Mouse (Mus musculus) T-helper 1 cell (primary cell): ENCODE data around the gene Gpatch2l.

Experiments
- in situ Hi-C: fragments of 300-600 bp; cut with MboI, MseI; formaldehyde crosslinking; loops from one replicate; pipeline ENCODE4 v1.15.1; 2025; ENCODE audit warnings: high pct_unique_total_duplicates

The Gpatch2l gene

DNA sequence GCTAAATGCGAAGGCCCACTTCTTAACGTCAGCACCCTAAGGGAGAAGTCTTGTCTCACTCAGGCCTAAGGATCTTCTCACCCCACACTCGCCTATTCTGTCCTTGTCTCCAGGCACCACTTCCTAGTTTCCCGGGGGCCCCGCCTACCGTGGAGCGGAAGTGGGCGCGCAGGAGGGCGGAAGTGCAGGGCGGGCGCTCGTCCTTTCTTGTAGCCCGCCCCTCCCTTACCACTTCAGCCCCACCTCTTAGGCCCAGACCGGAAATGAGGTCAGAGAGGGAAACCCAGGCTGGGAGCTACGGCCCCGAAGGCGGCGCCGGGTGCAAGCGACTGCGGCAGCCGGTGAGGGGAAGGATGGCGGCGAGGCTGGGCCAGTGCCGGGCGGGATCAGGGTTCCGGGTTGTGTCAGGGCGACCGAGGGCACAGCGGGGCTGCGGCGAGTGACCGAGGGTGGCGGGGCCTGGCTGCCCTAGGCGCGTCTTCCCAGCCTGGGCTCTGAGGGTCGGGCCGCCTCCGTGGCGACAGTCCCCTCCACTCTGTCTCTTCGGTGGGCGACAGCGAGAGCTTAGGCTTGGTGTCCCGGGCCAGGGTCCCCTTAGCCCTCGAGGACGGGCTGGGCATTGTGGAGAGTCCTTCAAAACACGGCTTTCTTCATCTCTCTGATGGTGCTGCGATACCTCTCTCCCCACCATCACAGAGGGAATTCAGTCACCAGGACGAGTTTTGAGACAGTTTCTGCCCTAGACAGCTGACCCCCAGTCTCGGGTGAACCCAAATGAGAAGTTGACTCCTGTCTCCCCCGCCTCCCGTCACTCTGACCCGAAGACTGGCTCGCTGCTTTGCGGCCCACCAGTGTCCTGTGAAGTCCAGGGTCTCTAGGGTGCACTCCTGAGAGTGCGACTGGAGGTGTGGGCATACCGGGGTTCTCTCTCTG is at the start of gene Gpatch2l:
Gpatch2l (plus strand) TSS at position 255 of the 933 bp plus-strand sequence.
- in situ Hi-C loops, result loop anchor here (10.0 kb wide), 1 partner anchor 807 kb away; no protein-coding TSS in a partner anchor

DNA sequence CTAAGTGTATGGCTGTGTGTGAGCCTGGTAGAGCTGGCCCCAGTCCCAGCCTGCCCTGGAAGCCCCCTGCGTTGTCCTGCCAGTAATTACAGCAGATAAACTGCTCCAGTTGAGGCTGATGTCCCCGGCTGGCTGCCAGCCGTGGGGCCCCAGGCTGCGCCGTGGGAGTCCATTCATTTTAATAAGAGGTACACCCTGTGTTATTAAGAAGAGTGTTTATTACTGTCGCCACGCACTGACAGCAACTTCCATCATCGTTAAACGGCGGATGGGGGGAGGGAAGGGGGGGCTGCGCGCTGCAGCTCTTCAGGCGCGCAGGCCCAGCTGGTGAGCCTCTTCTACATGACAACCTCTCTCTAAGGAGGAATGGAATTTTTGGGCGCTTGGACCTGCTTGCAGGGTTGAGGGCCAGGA is 49.6 kb upstream of the Gpatch2l start:
- in situ Hi-C loops, result no loop called here

DNA sequence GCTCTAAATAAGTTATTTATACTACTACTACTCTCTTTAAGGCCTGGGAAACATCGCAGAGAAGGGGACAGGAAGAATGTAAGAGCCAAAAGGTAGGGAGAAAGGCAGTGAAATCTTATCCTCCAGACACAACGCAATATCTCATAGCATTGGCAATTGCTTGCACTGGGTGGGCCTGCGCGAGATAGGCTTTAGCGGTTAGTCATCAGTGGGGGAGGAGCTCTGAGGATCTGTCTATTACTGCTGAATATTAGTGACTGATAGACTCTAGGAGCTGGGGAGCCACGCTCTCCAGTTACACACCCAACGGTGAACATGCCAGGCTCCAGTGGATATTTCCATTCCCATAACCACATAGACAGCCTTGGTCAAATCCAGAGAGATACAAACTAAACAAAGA is 44.7 kb upstream of the Gpatch2l start:
- in situ Hi-C loops, result no loop called here

DNA sequence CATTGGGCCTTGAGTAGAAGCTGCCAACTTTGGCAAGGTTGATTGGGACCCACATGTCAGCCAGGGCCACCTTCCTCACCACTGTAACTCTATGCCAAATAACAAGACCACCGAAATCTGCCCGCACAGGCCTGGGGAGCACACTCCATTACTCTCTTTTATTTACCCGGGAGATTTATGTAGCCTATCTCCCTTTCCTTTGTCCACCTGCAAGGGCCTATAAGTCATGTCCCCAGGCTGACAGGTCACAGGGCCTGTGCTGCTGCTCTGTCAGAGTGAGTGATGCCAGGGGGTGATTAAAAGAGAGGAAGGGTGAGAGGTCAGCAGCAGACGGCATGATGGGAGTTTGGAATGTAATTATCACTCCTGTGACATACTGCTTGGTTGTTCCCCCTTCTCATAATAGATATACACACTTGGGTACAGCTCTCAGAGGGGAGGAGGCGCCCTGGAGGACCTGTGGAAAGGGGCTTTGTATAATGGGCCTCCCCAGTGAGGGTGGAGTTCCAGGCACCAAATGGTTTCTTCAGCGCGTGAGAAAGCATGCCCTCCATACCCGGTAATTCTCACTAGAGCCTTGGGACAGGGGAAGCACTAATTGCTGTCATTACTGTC is 38.1 kb upstream of the Gpatch2l start:
- in situ Hi-C loops, result no loop called here

DNA sequence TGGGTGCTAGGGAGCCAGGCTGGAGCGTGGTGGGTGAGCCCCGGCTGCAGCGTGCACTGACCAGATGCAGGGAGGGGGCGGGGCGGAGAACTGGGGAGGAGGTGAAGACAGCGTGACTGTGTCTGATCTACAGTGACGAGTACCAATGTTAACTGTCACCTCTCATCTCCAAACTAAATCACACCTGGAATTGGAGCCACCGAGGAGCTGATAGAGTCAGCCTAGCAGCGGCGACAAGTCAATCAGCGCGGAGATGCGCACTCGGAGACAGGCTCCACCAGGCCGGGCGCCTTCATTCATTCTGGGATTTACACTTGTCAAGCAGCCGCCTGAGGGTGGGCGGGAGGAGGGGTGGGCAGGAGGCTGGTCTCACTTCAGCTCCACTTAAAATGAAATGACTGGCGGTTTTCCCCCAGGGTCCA is 30.5 kb upstream of the Gpatch2l start:
- in situ Hi-C loops, result no loop called here

DNA sequence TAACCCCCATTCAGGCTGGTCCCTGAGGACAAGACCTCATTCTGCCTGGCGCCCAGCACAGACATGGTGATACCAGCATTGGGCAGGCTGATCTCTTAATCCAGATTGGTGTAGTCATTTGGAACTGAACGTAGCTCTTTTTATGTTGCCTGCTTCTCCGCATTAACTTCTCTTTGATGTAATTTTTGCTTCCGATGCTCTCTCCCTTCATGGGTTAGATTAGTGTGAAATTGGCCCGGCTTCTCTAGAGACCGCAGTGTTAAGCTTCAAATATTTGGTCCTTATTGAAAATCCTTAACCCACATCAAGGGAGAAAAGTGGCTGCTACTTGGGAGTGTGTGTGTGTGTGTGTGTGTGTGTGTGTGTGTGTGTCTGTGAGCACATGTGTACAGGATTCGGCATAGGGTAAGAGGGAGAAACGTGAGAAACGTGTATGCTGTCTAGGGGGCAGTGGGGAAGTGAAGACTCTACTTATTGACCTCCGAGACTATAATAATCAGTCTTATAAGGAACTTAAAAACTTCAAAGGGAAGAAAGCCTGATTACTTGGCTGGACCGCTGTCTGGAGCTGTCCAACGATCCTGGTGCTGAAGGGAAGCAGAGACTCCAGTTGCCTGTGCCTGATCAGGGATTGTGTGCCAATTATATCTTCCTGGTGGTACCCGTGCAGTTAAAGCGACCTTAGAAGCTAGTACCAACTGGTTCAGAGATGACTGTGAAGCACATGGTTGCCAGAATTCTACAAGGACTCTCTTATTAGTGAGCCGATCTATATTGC is 28.8 kb upstream of the Gpatch2l start:
- in situ Hi-C loops, result no loop called here

DNA sequence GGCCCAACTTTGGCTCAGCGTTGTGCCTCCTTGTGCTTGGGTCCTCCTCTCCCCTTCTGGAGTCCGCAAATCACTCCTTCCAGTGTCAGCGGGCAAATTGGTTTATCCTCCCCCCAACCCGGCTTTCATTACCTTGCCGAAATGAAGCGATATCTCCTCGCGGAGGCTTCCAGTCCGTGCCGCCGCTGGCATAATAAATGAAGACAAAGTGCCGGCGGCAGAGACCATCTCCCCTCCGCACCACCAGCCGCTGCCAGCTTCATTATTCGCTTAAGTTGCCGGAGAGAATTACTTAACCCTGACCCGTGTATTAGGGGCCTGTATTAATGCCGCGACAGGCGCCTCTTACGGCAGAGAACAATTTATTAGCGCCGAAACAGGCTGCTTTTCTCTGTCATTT is 27.5 kb upstream of the Gpatch2l start:
- in situ Hi-C loops, result no loop called here

DNA sequence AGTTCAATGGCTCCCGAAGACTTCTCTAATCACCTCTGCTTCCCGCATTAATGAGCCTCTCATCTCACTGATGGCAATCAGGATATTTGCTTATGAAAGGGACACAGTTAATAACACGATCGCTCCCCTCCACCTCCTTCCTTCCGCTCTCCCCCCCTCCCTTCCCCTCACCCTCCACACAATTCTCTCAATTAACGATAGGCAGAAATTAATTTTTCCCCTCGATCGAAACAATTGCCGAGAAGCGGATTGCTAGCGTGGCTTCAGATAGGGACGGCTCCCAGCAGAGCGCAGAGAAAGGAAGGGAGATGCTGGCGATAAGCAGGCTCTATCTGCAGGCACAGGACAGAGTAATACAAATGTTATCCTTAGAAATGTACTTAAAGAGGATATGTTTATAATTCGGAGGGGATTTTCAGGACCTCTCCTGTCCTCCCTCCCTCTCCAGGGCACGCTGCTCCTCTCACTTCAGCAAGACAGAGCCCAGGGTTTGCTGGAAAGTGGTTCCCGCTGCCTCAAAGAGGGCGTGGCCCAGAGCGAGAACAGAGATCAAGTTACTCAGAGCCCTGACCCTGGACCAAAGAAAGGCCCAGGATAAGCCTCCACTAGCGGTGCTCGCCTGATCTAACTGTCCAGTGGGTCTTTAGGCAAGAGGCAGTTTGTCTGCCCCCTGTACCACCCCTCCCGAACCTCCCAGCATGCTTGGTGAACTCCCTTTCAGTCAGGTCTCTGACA is 24.8 kb upstream of the Gpatch2l start:
- in situ Hi-C loops, result no loop called here

DNA sequence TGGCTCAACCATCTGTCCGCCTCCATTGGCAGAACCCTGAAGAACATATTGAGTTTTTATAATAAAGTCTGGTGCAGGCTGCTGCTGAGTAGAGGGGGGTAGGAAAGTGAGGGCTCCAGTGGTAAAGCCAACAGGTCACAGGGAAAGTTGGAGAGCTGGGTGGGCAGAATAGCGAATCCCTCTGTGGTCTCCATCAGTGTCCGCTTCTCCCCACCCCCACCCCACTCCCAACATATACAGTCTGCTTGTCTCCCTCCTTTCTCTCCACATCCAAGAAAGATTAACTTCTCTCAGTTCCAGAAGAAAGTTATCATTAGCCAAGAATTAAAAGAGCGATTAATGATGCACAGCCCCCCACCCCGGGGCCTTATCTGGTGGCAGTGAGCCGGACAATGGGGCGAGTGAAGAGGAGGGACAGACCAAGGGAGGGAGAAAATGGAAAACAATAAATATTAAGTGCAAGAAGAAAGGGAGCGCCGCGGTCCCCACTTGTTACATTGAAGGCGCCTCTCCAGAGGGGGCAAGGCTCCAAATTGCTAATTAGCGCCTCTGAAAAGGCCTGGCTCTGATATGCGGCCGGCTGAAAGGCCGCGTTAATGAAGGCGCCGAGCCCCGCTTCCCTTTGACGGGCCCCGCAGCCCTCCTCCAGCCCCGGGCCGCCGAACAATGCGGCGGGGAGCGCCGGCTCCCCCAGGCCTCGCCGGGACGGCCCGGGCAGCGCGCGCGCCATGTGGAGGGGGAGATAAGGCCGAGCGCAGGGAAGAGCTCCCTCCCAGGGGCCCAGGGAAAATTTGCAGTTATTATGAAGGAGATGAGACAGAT is 21.2 kb upstream of the Gpatch2l start:
- in situ Hi-C loops, result no loop called here

DNA sequence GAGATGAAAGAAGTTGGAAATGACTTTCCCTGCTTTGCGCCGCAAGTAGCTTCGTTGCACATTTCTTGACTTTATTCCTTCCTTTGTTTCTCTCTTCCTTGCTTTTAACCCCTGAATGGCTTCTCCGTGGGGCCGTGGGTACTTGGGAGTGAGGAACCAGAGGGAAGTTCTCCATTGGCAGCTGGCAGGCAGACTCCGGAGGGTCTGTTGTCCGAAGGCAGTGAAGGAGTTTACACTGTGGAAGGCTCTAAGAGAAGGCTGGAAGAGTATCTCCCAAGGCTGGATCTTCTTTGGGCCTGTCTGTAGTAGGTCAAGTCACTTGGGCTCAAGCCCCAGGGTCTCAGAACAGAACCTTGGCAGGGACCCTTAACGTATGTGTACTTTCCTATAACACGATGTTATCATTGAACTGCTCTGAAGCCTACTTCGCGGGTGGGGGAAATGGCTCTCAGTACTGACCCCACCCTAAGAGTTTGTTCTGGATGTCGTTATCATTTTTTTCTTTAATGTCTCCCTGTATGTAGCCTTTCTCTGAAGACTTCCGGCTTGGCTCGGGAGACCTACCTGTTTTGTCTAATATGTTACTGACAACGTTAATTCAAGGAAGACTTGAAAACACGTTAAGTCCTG is 20.5 kb upstream of the Gpatch2l start:
- in situ Hi-C loops, result no loop called here

DNA sequence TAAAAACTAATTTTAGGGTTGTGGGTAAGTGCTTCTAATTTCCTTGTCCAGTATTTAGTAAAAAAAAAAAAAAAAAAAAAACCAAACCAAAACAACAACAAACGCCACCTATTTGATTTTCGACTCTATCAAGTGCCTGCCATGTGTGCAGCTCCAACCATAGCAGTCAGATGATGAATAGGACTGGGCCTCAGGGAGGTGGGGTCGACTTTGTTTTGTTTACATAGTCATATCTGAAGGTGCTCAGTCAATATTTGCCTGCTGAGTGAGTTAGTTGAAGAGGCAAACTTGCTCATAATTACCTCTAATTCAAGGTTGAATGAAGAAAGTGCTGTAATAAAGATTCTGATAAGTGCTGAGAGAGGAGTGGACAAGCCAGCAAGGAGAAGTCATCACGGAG is 7.4 kb upstream of the Gpatch2l start:
- in situ Hi-C loops, result no loop called here

DNA sequence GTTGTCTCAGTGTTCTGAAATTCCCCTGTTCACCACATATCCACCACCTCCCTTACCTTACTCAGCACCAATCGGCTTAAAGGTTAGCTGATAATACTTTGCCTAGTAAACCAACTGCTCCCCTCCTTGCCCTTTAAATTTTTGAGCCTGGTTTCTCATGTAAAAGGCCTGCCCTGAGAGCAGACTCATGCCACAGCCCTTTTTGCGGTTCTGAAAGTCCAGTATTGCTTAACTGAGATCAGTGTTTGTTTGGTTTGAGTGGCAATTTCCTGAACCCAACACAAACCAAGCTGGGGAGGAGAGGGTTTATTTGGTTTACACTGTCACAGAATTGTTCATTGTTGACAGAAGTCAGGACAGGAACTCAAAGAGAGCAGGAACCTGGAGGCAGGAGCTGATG is 2.9 kb upstream of the Gpatch2l start:
- in situ Hi-C loops, result no loop called here

DNA sequence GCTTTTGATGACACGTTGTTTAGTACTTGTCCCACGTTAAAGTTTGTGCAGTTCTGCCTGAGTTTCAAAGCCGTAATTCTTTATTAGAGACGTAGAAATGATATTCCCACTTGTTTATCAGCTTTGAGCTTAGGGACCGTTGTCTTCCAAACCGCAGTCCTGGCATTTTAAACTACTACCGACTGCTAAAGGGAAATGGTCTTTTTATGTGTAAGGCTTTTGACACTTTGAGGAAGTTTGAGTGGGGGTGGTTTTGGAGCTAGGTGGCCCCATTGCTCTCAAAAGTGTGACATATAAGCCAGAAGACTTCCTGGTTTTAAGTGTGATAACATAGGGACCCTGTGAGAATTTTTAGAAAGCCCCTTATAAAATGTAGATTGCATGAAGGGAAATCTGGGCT is 905 bp downstream of the Gpatch2l start:
- in situ Hi-C loops, result loop anchor here (10.0 kb wide), 1 partner anchor 808 kb away; no protein-coding TSS in a partner anchor

DNA sequence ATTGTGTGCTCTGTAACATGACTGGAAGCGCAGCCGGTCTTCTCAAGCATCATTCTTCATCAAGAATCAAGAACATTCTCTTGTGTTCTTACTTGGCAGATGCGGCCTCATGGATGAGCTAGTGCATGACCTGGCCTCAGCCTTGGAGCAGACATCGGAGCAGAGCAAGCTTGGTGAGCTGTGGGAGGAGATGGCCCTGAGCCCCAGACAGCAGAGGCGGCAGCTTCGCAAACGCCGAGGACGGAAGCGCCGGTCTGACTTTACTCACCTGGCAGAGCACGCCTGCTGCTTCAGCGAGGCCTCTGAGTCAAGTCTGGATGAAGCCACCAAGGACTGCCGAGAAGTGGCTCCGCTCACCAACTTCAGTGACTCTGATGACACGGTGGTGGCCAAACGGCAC is 2.3 kb downstream of the Gpatch2l start:
- in situ Hi-C loops, result loop anchor here (10.0 kb wide), 1 partner anchor 809 kb away; no protein-coding TSS in a partner anchor

DNA sequence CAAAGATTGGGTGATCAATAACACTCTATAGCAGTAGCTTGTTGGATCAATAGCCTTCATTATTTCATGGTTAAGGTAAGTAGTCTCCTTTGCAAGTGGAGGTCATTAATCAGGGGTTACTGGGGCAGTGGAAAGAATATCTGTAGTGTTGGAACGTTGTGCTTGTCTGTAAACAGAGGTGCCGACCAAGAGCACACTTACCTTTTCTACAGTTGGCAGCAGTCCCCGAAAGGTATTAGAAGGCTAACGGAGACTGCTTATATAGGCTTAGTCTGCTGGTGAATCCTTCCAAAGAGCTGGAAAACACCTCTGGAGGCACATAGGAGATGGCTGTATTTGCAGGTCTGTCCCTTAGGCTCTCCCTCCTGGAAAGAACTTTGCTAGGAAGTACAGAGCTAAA is 8.5 kb downstream of the Gpatch2l start:
- in situ Hi-C loops, result no loop called here

DNA sequence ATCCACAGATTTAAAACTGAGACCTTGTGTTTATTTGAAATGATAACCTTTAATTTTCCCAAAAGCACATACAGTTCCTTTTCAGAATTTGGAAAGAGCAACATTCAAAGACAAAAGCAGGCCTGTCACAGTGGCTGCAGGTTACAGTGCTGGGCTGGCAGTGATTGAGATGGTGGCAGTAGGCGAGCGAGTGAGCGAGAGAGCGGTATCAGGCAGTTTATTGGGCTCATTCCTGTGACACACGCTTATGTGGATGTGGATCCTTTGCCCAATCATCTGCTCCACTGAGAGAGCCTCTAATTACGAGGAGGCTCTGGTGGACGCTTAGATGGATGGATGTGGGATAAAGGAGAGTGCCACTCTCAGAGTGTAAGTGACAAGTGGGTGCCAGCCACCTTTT is 13.3 kb downstream of the Gpatch2l start:
- in situ Hi-C loops, result no loop called here

DNA sequence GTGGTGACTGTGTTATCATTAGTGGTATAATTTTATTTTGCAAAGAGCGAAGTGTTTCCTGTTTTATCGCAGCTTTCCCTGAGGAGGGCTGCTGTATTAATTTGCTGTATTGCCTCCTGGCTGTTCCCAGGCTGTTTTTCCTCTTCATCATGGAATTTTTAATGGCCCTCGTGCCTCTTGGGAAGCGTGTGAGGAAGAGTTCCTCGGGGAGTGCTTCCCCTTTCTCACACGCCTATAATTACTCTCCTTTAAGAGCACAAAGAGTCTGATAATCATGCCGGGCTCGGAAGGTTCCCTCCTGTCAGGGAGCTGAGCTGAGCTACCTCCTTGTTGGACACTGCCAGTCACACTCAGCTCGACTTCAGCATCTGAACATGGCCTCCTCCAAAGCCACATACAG is 30.0 kb downstream of the Gpatch2l start:
- in situ Hi-C loops, result no loop called here

DNA sequence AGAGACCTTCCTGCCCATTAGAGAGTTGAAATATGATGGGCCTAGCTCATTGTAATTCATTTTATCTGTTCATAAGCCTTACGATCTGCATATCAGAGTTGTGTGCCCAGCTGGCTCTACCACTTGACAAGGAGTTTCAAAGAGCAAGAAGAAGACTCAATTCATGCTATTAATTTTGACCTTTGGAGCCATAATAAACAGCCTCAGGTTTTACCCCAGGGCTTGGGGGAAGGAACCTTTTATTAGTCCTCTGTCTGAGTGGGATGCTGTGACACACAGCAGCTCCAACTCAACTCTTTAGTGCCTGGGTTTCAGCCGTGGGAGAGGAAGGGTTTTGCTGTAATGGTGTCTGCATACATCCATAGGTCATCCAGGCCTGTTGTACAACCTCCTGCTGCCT is 32.6 kb downstream of the Gpatch2l start:
- in situ Hi-C loops, result no loop called here

DNA sequence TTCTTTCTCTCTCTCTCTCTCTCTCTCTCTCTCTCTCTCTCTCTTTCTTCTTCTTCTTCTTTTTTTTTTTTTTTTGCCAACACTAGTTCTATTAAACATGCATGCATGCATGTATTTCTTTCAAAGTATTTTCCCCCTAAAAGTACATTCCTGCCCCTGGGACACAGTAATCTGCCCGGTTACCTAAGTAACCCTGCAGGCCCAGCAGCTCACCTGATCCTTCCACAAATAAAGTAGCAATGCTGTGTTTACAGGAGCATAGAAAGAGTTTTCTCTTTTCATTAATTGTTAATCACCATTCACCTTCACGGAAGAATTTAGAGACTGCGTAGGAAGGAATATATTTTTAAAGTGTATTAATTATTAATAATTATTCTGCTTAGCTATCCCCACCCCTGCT is 34.1 kb downstream of the Gpatch2l start:
- in situ Hi-C loops, result no loop called here

DNA sequence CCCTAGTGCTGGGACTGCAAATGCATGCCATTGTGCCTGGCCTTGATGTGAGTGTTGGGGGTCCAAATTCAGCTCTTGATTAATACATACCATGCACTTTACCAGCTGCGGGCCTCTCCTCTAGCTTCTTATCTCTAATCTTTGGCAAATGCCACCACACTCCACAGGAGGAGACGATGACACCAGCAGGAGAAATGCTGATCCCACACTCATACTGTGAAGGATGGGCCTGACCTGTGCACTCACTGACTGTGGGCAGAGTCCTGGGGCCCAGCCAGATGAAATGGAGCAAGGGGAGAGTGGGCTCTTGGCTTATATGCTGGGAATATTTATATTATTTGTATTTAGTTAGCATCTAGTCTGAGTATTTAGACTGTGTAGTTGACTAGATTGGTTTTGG is 34.8 kb downstream of the Gpatch2l start:
- in situ Hi-C loops, result no loop called here
